Mouse (Mus musculus) heart, adult 2 months (tissue): Measurements from ENCODE around the gene Ddias. TPM values are rescaled to one million over a fixed set of nuclear protein-coding genes. Genes with fewer than 3 reads are reported as not detected.

Experiments used
- DNase-seq, 2 experiments: peaks; one replicate each; pipeline ENCODE4 v3.0.0; 2021
- H3K27ac ChIP-seq: fragments of 200-600 bp; 2 replicates; pipeline ENCODE4 v1.8.1; 2022
- H3K27me3 ChIP-seq: fragments of 200-500 bp; 2 replicates; pipeline ENCODE4 v1.6.1; 2012; ENCODE audit warnings: mild to moderate bottlenecking, low read length, inconsistent platforms, mixed read lengths; ENCODE audit not compliant: control insufficient read depth, insufficient read depth
- H3K36me3 ChIP-seq: fragments of 200-500 bp; 2 replicates; pipeline ENCODE4 v1.6.1; 2012; ENCODE audit warnings: low read length, inconsistent platforms; ENCODE audit not compliant: control insufficient read depth, insufficient read depth
- H3K4me1 ChIP-seq: fragments of 200-500 bp; 2 replicates; pipeline ENCODE4 v1.6.1; 2011; ENCODE audit warnings: low read length; ENCODE audit not compliant: control insufficient read depth, insufficient read depth
- H3K4me3 ChIP-seq: fragments of 200-600 bp; 2 replicates; pipeline ENCODE4 v1.8.1; 2022
- H3K79me2 ChIP-seq: fragments of 200-500 bp; replicated peaks from 2 replicates; pipeline ENCODE4 v1.6.1; 2012; ENCODE audit warnings: mild to moderate bottlenecking, inconsistent platforms, low read length, moderate library complexity, mixed read lengths; ENCODE audit not compliant: control insufficient read depth, insufficient read depth
- H3K9ac ChIP-seq: fragments of 200-500 bp; 2 replicates; pipeline ENCODE4 v1.6.1; 2012; ENCODE audit warnings: low read depth, mild to moderate bottlenecking, control low read depth, inconsistent platforms, low read length, mixed read lengths
- CTCF ChIP-seq: fragments of 200-600 bp; IDR thresholded peaks from 2 replicates; pipeline ENCODE4 v1.8.1; 2022; ENCODE audit warnings: antibody characterized with exemption, mild to moderate bottlenecking, moderate library complexity
- EP300 ChIP-seq: fragments of 200-500 bp; IDR thresholded peaks from 2 replicates; pipeline ENCODE4 v1.6.1; 2011; ENCODE audit warnings: low read depth, low read length, control low read depth; ENCODE audit not compliant: insufficient read depth
- POLR2A ChIP-seq: fragments of 200-500 bp; IDR thresholded peaks from 2 replicates; pipeline ENCODE4 v1.6.1; 2011; ENCODE audit warnings: mild to moderate bottlenecking, low read depth, low read length, control low read depth; ENCODE audit not compliant: insufficient read depth
- WGBS: fragments of 180-500 bp; shearing (Covaris S2); methylation state at CpG from one replicate; pipeline ENCODE4 v1.1.7; 2018; 5-methylcytosine and 5-hydroxymethylcytosine counted together
- intact Hi-C: fragments of 180-260 bp; cut with DNase I; formaldehyde crosslinking; loops from one replicate; pipeline ENCODE4 v1.15.1; 2025
- polyA plus RNA-seq: library from polyadenylated mRNA; depleted of rRNA; stranded (reverse); fragments of >200 nt; gene quantifications from 2 replicates; pipeline ENCODE4 v1.2.3, GENCODE M21; 2012; rRNA removed
- total RNA-seq, 2 experiments: library from RNA; stranded (reverse); gene quantifications; 2 replicates each; pipeline ENCODE4 v1.2.3; 2021

Ddias gene
- total and polyA plus RNA-seq, 3 experiments, result 0.16 to 0.44 (median 0.30) TPM

DNA sequence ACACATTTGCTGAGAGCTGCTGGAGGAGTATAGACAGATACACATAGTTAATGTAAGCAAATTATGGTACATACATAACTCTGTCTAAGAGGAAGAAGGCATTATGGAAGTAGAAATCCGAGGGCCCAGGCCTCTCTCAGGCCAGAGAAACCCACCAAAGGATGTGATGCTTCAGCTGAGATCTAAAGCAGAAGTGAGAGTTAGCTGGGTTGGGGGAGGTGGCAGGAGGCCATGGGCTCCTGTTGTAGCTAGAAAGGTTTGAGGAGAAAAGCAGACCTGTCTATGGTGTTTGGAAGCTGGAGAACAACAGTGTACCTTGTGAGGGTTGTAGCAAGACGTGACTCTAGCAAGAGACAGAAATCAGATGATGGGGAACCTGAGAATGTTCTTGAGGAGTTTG lies 56.8 kb downstream of the Ddias start:
- Histone ChIP-seq H3K79me2 (no peaks in the 10 kb centered on the region), H3K9ac (no peak overlapping the region), H3K27me3 (no peaks in the 10 kb centered on the region), H3K36me3 (no peaks in the 10 kb centered on the region), H3K4me3 (no peak overlapping the region), H3K27ac (no peak overlapping the region), H3K4me1 (peaks cover 3% of the 10 kb centered on the region)
- 73% methylated on average over 2 of the region's 2 CpGs for WGBS
- no peak for TF ChIP-seq CTCF
- TF ChIP-seq EP300, result no peak
- no peak for TF ChIP-seq POLR2A
- DNase-seq, result no peak
- intact Hi-C loops, result no loop called here

DNA sequence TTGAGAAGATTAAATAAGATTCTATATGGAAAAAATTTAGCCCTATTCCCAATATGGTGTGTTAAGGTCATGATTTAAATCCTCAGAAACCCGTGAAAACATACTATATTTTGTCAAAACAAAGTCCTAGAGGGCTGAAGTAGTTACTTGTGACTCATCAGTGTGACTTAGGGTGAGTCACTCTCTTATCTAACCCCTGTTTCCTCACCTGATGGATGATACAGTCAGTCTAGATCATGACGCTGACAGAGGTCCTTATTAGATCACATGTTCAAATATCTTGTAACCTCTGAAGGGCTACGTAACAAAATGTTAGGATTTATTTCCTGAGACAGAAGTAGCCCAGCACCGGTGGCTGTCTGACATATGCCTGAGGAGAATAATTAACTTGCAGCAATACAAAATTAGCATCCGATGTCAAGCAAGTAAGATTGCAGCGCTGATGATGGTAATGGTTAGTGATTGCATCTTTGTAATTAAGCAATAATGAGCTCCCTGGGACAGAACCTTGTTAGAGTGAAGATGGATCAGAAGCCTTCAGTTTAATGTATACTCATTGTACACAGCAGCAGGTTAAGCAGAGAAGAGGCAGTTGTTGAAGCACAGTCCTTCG lies 62.3 kb downstream of the Ddias start:
- H3K9ac ChIP-seq, result no peak overlapping the region
- H3K4me3 ChIP-seq, result no peak overlapping the region
- no peaks in the 10 kb centered on the region for H3K36me3 ChIP-seq
- TF ChIP-seq POLR2A, result no peak
- TF ChIP-seq EP300, result no peak
- no peak for TF ChIP-seq CTCF
- no peak overlapping the region for H3K27ac ChIP-seq
- no peak for DNase-seq
- H3K4me1 ChIP-seq, result no peaks in the 10 kb centered on the region
- no peaks in the 10 kb centered on the region for H3K27me3 ChIP-seq
- intact Hi-C loops, result no loop called here
- WGBS, result 68% methylated on average over 7 of the region's 7 CpGs
- no peaks in the 10 kb centered on the region for H3K79me2 ChIP-seq

Other genes with a start within 250 kb of the Ddias start
- gene Ankrd42, start 237.1 kb downstream of the Ddias start, total RNA-seq, result under 1 TPM; 0.73 to 0.84 TPM
- 0.29 and 0.49 TPM in 2 replicates for gene Ankrd42, start 237.1 kb downstream of the Ddias start, polyA plus RNA-seq
- gene Pcf11, start 204.3 kb downstream of the Ddias start, total RNA-seq, result 10 to 100 TPM; 22.4 to 25.0 TPM
- 8.7 and 11.9 TPM in 2 replicates for gene Pcf11, start 204.3 kb downstream of the Ddias start, polyA plus RNA-seq
- 10 to 100 TPM; 10.8 to 22.5 TPM for gene Rab30, start 132.6 kb downstream of the Ddias start, total RNA-seq
- gene Rab30, start 132.6 kb downstream of the Ddias start, polyA plus RNA-seq, result 2.8 and 6.9 TPM in 2 replicates
- gene Prcp, start 223 bp upstream of the Ddias start, total RNA-seq, result 10 to 100 TPM; 10.1 to 10.2 TPM
- 13.2 and 18.8 TPM in 2 replicates for gene Prcp, start 223 bp upstream of the Ddias start, polyA plus RNA-seq
- 1 to 10 TPM; 4.4 to 5.0 TPM for gene Fam181b, start 205.6 kb upstream of the Ddias start, total RNA-seq
- 1.3 and 1.4 TPM in 2 replicates for gene Fam181b, start 205.6 kb upstream of the Ddias start, polyA plus RNA-seq